ENCODE assay signal across 8 mouse cellular contexts in genomic region chr7:44868465-44868864, GRCm38 (mm10). TPM values are rescaled to one million over a fixed set of nuclear protein-coding genes. Genes with fewer than 3 reads are reported as not detected.
DNase-seq lines count a peak whose midpoint lies in the region; ATAC-seq lines count a peak whose summit lies in the region.

No protein-coding gene starts in this region.

- peak overlapping the region; percentile 100 for H3K27ac ChIP-seq in neural tube, embryonic 11.5 days (ENCODE audit: low read depth, low read length)
- peak overlapping the region; percentile 99 for H3K27ac ChIP-seq in heart, embryonic 13.5 days (replicated peaks)
- peak overlapping the region; percentile 100 for H3K27ac ChIP-seq in limb, embryonic 12.5 days
- H3K27ac ChIP-seq in midbrain, embryonic 16.5 days (ENCODE audit: low read length), result peak overlapping the region; percentile 100

- peaks cover 28% of the 10 kb centered on the region for H3K4me1 ChIP-seq in neural tube, embryonic 11.5 days (ENCODE audit: control insufficient read depth, insufficient read depth, low read length)
- H3K4me1 ChIP-seq in heart, embryonic 13.5 days, result peaks cover 73% of the 10 kb centered on the region
- H3K4me1 ChIP-seq in limb, embryonic 12.5 days (replicated peaks), result peaks cover 46% of the 10 kb centered on the region
- H3K4me1 ChIP-seq in midbrain, embryonic 16.5 days (ENCODE audit: control insufficient read depth, insufficient read depth, low read length), result peaks cover 44% of the 10 kb centered on the region

- no peak for ATAC-seq in neural tube, embryonic 11.5 days (ENCODE audit: insufficient read depth, low FRiP score, low TSS enrichment)
- no peak for ATAC-seq in heart, embryonic 13.5 days (ENCODE audit: extremely low read depth, insufficient number of reproducible peaks, low FRiP score, low TSS enrichment)
- ATAC-seq in limb, embryonic 12.5 days (ENCODE audit: insufficient number of reproducible peaks, insufficient read depth, low FRiP score, low TSS enrichment, low read depth), result no peak
- no peak for ATAC-seq in midbrain, embryonic 16.5 days

- H3K9ac ChIP-seq in neural tube, embryonic 11.5 days (ENCODE audit: low read length), result peak overlapping the region; percentile 99
- H3K9ac ChIP-seq in heart, embryonic 13.5 days, result peak overlapping the region; percentile 98
- H3K9ac ChIP-seq in limb, embryonic 12.5 days (replicated peaks), result peak overlapping the region; percentile 100
- peak overlapping the region; percentile 93 for H3K9ac ChIP-seq in midbrain, embryonic 16.5 days (ENCODE audit: low read depth, low read length)

- H3K27me3 ChIP-seq in neural tube, embryonic 11.5 days (ENCODE audit: control insufficient read depth, insufficient read depth, low read length), result no peaks in the 10 kb centered on the region
- no peaks in the 10 kb centered on the region for H3K27me3 ChIP-seq in heart, embryonic 13.5 days (replicated peaks)
- H3K27me3 ChIP-seq in limb, embryonic 12.5 days, result no peaks in the 10 kb centered on the region
- H3K27me3 ChIP-seq in midbrain, embryonic 16.5 days (ENCODE audit: control insufficient read depth, insufficient read depth, low read depth, low read length), result no peaks in the 10 kb centered on the region

- peak overlapping the region; percentile 83 for H3K4me2 ChIP-seq in neural tube, embryonic 11.5 days (ENCODE audit: low read depth)
- H3K4me2 ChIP-seq in heart, embryonic 13.5 days, result peak overlapping the region; percentile 92
- peak overlapping the region; percentile 92 for H3K4me2 ChIP-seq in limb, embryonic 12.5 days
- peak overlapping the region; percentile 97 for H3K4me2 ChIP-seq in midbrain, embryonic 16.5 days (ENCODE audit: low read length)

- peaks cover 14% of the 10 kb centered on the region for H3K36me3 ChIP-seq in neural tube, embryonic 11.5 days (ENCODE audit: control insufficient read depth, insufficient read depth, low read length)
- H3K36me3 ChIP-seq in heart, embryonic 13.5 days, result peaks cover 22% of the 10 kb centered on the region
- H3K36me3 ChIP-seq in limb, embryonic 12.5 days, result peaks cover 41% of the 10 kb centered on the region
- H3K36me3 ChIP-seq in midbrain, embryonic 16.5 days (ENCODE audit: control insufficient read depth, insufficient read depth, low read length), result peaks cover 21% of the 10 kb centered on the region

- H3K4me3 ChIP-seq in neural tube, embryonic 11.5 days (ENCODE audit: low read depth, low read length), result peak overlapping the region; percentile 99
- H3K4me3 ChIP-seq in heart, embryonic 13.5 days, result peak overlapping the region; percentile 81
- peak overlapping the region; percentile 94 for H3K4me3 ChIP-seq in limb, embryonic 12.5 days (replicated peaks)
- peak overlapping the region; percentile 76 for H3K4me3 ChIP-seq in midbrain, embryonic 16.5 days (ENCODE audit: low read depth, low read length)

- no peaks in the 10 kb centered on the region for H3K9me3 ChIP-seq in neural tube, embryonic 11.5 days (ENCODE audit: control insufficient read depth, low read length)
- no peaks in the 10 kb centered on the region for H3K9me3 ChIP-seq in heart, embryonic 13.5 days
- H3K9me3 ChIP-seq in limb, embryonic 12.5 days, result no peaks in the 10 kb centered on the region
- H3K9me3 ChIP-seq in midbrain, embryonic 16.5 days (replicated peaks; ENCODE audit: control insufficient read depth, low read length, poor library complexity, severe bottlenecking), result no peaks in the 10 kb centered on the region

- 8% methylated on average over 16 of the region's 16 CpGs for WGBS in neural tube, embryonic 11.5 days
- 6% methylated on average over 16 of the region's 16 CpGs for WGBS in heart, embryonic 13.5 days
- WGBS in limb, embryonic 12.5 days, result 8% methylated on average over 16 of the region's 16 CpGs
- WGBS in midbrain, embryonic 16.5 days, result 4% methylated on average over 16 of the region's 16 CpGs

- no peak for DNase-seq in neural tube, embryonic 11.5 days (ENCODE audit: low spot score)
- no peak for DNase-seq in neural tube, embryonic 10.5 days (ENCODE audit: extremely low spot score, low spot score)
- no peak for DNase-seq in layer of hippocampus, adult 18-20 months (ENCODE audit: low spot score in 2 of 2)
- DNase-seq in layer of hippocampus, postnatal 36 days, result no peak
- DNase-seq in adrenal gland, adult 18-20 months (ENCODE audit: low spot score in 2 of 2), result no peak

RNA-seq across cellular contexts. Expression of gene Ptov1, which starts 1.1 kb away (rescaled TPM):
- 418 and 419 TPM in 2 replicates for polyA plus RNA-seq in neural tube, embryonic 11.5 days (2014; fragmentation: Nextera tagmentation; extraction: Ambion mirVana)
- polyA plus RNA-seq in heart, embryonic 13.5 days (2015; fragmentation: Nextera tagmentation; extraction: Ambion mirVana), result 256 and 266 TPM in 2 replicates
- 615 and 666 TPM in 2 replicates for polyA plus RNA-seq in limb, embryonic 12.5 days (2016; fragmentation: Nextera tagmentation; extraction: Ambion mirVana)
- polyA plus RNA-seq in midbrain, embryonic 16.5 days (2015; fragmentation: Nextera tagmentation; extraction: Ambion mirVana), result 419 and 448 TPM in 2 replicates
- total RNA-seq in layer of hippocampus, adult 18-20 months (2021), result 100 to 1,000 TPM; 341 to 350 TPM
- total RNA-seq in layer of hippocampus, postnatal 36 days (2021), result 100 to 1,000 TPM; 346 to 359 TPM
- 100 to 1,000 TPM; 232 to 253 TPM for total RNA-seq in adrenal gland, adult 18-20 months (2021)

RNA-seq across cellular contexts. Expression of gene Pnkp, which starts 11.5 kb away (rescaled TPM):
- 30.2 and 30.6 TPM in 2 replicates for polyA plus RNA-seq in neural tube, embryonic 11.5 days (2014; fragmentation: Nextera tagmentation; extraction: Ambion mirVana)
- polyA plus RNA-seq in heart, embryonic 13.5 days (2015; fragmentation: Nextera tagmentation; extraction: Ambion mirVana), result 24.0 and 24.3 TPM in 2 replicates
- polyA plus RNA-seq in limb, embryonic 12.5 days (2016; fragmentation: Nextera tagmentation; extraction: Ambion mirVana), result 35.5 and 37.3 TPM in 2 replicates
- 27.9 and 30.4 TPM in 2 replicates for polyA plus RNA-seq in midbrain, embryonic 16.5 days (2015; fragmentation: Nextera tagmentation; extraction: Ambion mirVana)
- 10 to 100 TPM; 25.3 to 27.8 TPM for total RNA-seq in layer of hippocampus, adult 18-20 months (2021)
- total RNA-seq in layer of hippocampus, postnatal 36 days (2021), result 10 to 100 TPM; 27.1 to 27.2 TPM
- total RNA-seq in adrenal gland, adult 18-20 months (2021), result 10 to 100 TPM; 33.8 to 40.8 TPM

RNA-seq across cellular contexts. Expression of gene Tbc1d17, which starts 19.6 kb away (rescaled TPM):
- polyA plus RNA-seq in neural tube, embryonic 11.5 days (2014; fragmentation: Nextera tagmentation; extraction: Ambion mirVana), result 69.3 and 93.0 TPM in 2 replicates
- polyA plus RNA-seq in heart, embryonic 13.5 days (2015; fragmentation: Nextera tagmentation; extraction: Ambion mirVana), result 56.1 and 57.0 TPM in 2 replicates
- polyA plus RNA-seq in limb, embryonic 12.5 days (2016; fragmentation: Nextera tagmentation; extraction: Ambion mirVana), result 84.7 and 96.2 TPM in 2 replicates
- polyA plus RNA-seq in midbrain, embryonic 16.5 days (2015; fragmentation: Nextera tagmentation; extraction: Ambion mirVana), result 118 and 123 TPM in 2 replicates
- 10 to 100 TPM; 67.9 to 70.6 TPM for total RNA-seq in layer of hippocampus, adult 18-20 months (2021)
- 10 to 100 TPM; 63.7 to 64.6 TPM for total RNA-seq in layer of hippocampus, postnatal 36 days (2021)
- total RNA-seq in adrenal gland, adult 18-20 months (2021), result 10 to 100 TPM; 48.1 to 60.2 TPM

RNA-seq across cellular contexts. Expression of gene Akt1s1, which starts 19.7 kb away (rescaled TPM):
- 37.2 and 49.3 TPM in 2 replicates for polyA plus RNA-seq in neural tube, embryonic 11.5 days (2014; fragmentation: Nextera tagmentation; extraction: Ambion mirVana)
- 96.5 and 101 TPM in 2 replicates for polyA plus RNA-seq in heart, embryonic 13.5 days (2015; fragmentation: Nextera tagmentation; extraction: Ambion mirVana)
- 106 and 110 TPM in 2 replicates for polyA plus RNA-seq in limb, embryonic 12.5 days (2016; fragmentation: Nextera tagmentation; extraction: Ambion mirVana)
- polyA plus RNA-seq in midbrain, embryonic 16.5 days (2015; fragmentation: Nextera tagmentation; extraction: Ambion mirVana), result 82.2 and 83.2 TPM in 2 replicates
- 10 to 100 TPM; 76.2 to 79.7 TPM for total RNA-seq in layer of hippocampus, adult 18-20 months (2021)
- total RNA-seq in layer of hippocampus, postnatal 36 days (2021), result 10 to 100 TPM; 78.8 to 80.6 TPM
- total RNA-seq in adrenal gland, adult 18-20 months (2021), result 100 to 1,000 TPM in 1 of 2 experiments, 10 to 100 TPM in 1; 86.3 to 128 TPM

RNA-seq across cellular contexts. Expression of gene Med25, which starts 24.0 kb away (rescaled TPM):
- polyA plus RNA-seq in neural tube, embryonic 11.5 days (2014; fragmentation: Nextera tagmentation; extraction: Ambion mirVana), result 87.7 and 93.1 TPM in 2 replicates
- polyA plus RNA-seq in heart, embryonic 13.5 days (2015; fragmentation: Nextera tagmentation; extraction: Ambion mirVana), result 72.6 and 73.1 TPM in 2 replicates
- polyA plus RNA-seq in limb, embryonic 12.5 days (2016; fragmentation: Nextera tagmentation; extraction: Ambion mirVana), result 116 and 127 TPM in 2 replicates
- 153 and 158 TPM in 2 replicates for polyA plus RNA-seq in midbrain, embryonic 16.5 days (2015; fragmentation: Nextera tagmentation; extraction: Ambion mirVana)
- 100 to 1,000 TPM in 1 of 2 experiments, 10 to 100 TPM in 1; 96.8 to 101 TPM for total RNA-seq in layer of hippocampus, adult 18-20 months (2021)
- total RNA-seq in layer of hippocampus, postnatal 36 days (2021), result 100 to 1,000 TPM in 1 of 2 experiments, 10 to 100 TPM in 1; 97.2 to 113 TPM
- total RNA-seq in adrenal gland, adult 18-20 months (2021), result 10 to 100 TPM; 75.2 to 90.9 TPM
